Mouse (Mus musculus) CH12.LX (cell line): ENCODE data around the gene Syne3. TPM values are rescaled to one million over a fixed set of nuclear protein-coding genes. Genes with fewer than 3 reads are reported as not detected.
A peak's percentile ranks its signal among the peaks of the same experiment; 100 is the strongest.

Experiments used
- DNase-seq: peaks from one replicate; pipeline ENCODE4 v3.0.0-alpha.2; 2013; ENCODE audit errors: extremely low read depth
- H3K27ac ChIP-seq: 2 replicates; pipeline ENCODE4 v1.5.1; 2012; ENCODE audit warnings: low read depth, mild to moderate bottlenecking, control low read depth, moderate library complexity; ENCODE audit not compliant: insufficient read depth
- H3K27me3 ChIP-seq: replicated peaks from 2 replicates; pipeline ENCODE3; 2012; ENCODE audit warnings: inconsistent platforms
- H3K36me3 ChIP-seq, 2 experiments: replicated peaks in 1 of 2; 2 replicates each; pipeline versions ENCODE3 to v1.6.1; 2012; ENCODE audit warnings: inconsistent platforms in 1 of 2, low read length in 1 of 2, mild to moderate bottlenecking in 1 of 2, mixed read lengths in 1 of 2, moderate library complexity in 1 of 2; ENCODE audit not compliant: control insufficient read depth in 1 of 2, insufficient read depth in 1 of 2
- H3K4me1 ChIP-seq, 2 experiments: 2 replicates each; pipeline ENCODE4 v1.6.1; 2012; ENCODE audit warnings: inconsistent platforms in 1 of 2, moderate library complexity in 1 of 2; ENCODE audit not compliant: insufficient read depth in 2 of 2, control insufficient read depth in 1 of 2
- H3K4me2 ChIP-seq: 2 replicates; pipeline ENCODE4 v1.6.1; 2012; ENCODE audit warnings: low read depth, mild to moderate bottlenecking, control low read depth; ENCODE audit not compliant: poor library complexity, insufficient read depth, severe bottlenecking
- H3K4me3 ChIP-seq, 3 experiments: fragments of 150-350 bp in 1 of 3; sonication (generic) in 1 of 3; replicated peaks in 1 of 3; 2 replicates each; pipeline versions ENCODE3 to v1.5.1; 2011 to 2012; ENCODE audit warnings: low read depth in 2 of 3, low read length in 2 of 3, mild to moderate bottlenecking in 2 of 3, moderate library complexity in 2 of 3, control low read depth in 1 of 3, improper control_type of control experiment in 1 of 3, inconsistent platforms in 1 of 3, mixed read lengths in 1 of 3; ENCODE audit not compliant: poor library complexity in 1 of 3
- H3K79me2 ChIP-seq: replicated peaks from 2 replicates; pipeline ENCODE4 v1.6.1; 2012; ENCODE audit warnings: mild to moderate bottlenecking, moderate library complexity; ENCODE audit not compliant: control insufficient read depth, poor library complexity, insufficient read depth, severe bottlenecking; ENCODE audit errors: extremely low read depth
- H3K9ac ChIP-seq: 2 replicates; pipeline ENCODE4 v1.6.1; 2012; ENCODE audit warnings: low read depth, mild to moderate bottlenecking, control low read depth, moderate library complexity; ENCODE audit not compliant: insufficient read depth
- H3K9me3 ChIP-seq: replicated peaks from 2 replicates; pipeline ENCODE3; 2012; ENCODE audit warnings: low read length, inconsistent platforms, mixed read lengths
- BHLHE40 ChIP-seq: IDR thresholded peaks from 2 replicates; pipeline ENCODE4 v1.6.1; 2011; ENCODE audit warnings: mild to moderate bottlenecking, low read depth, low read length, improper control_type of control experiment
- CHD1 ChIP-seq: IDR thresholded peaks from 2 replicates; pipeline ENCODE4 v1.6.1; 2012; ENCODE audit warnings: low read depth, low read length, improper control_type of control experiment, inconsistent platforms
- CHD2 ChIP-seq: IDR thresholded peaks from 2 replicates; pipeline ENCODE4 v1.6.1; 2011; ENCODE audit warnings: low read length, improper control_type of control experiment
- CTCF ChIP-seq, 2 experiments: IDR thresholded peaks in 1 of 2; conservative IDR thresholded peaks in 1 of 2; 2 replicates each; pipeline ENCODE4 v1.5.1; 2011 to 2012; ENCODE audit warnings: low read depth in 2 of 2, low read length in 2 of 2, improper control_type of control experiment in 1 of 2, inconsistent platforms in 1 of 2, mild to moderate bottlenecking in 1 of 2, moderate library complexity in 1 of 2
- ELF1 ChIP-seq: IDR thresholded peaks from 2 replicates; pipeline ENCODE4 v1.6.1; 2014; ENCODE audit warnings: low read depth, mild to moderate bottlenecking, inconsistent platforms, low read length, improper control_type of control experiment
- EP300 ChIP-seq: IDR thresholded peaks from 2 replicates; pipeline ENCODE4 v1.6.1; 2011; ENCODE audit warnings: low read length, improper control_type of control experiment
- ETS1 ChIP-seq: conservative IDR thresholded peaks from 2 replicates; pipeline ENCODE4 v1.6.1; 2012; ENCODE audit warnings: low read depth, mild to moderate bottlenecking, inconsistent platforms, low read length, improper control_type of control experiment, moderate library complexity
- GABPA ChIP-seq: IDR thresholded peaks from 2 replicates; pipeline ENCODE4 v1.6.1; 2012; ENCODE audit warnings: low read depth, low read length, improper control_type of control experiment, inconsistent platforms; ENCODE audit not compliant: insufficient replicate concordance
- HCFC1 ChIP-seq: IDR thresholded peaks from 2 replicates; pipeline ENCODE4 v1.6.1; 2012; ENCODE audit warnings: low read depth, mild to moderate bottlenecking, inconsistent platforms, low read length, improper control_type of control experiment
- IRF4 ChIP-seq: IDR thresholded peaks from 2 replicates; pipeline ENCODE4 v1.6.1; 2014; ENCODE audit warnings: low read depth, mild to moderate bottlenecking, inconsistent platforms, low read length, improper control_type of control experiment
- JUN ChIP-seq: IDR thresholded peaks from 2 replicates; pipeline ENCODE4 v1.6.1; 2011; ENCODE audit warnings: low read depth, mild to moderate bottlenecking, low read length, improper control_type of control experiment, moderate library complexity; ENCODE audit not compliant: insufficient read depth
- JUND ChIP-seq: conservative IDR thresholded peaks from 2 replicates; pipeline ENCODE4 v1.6.1; 2011; ENCODE audit warnings: low read depth, low read length, improper control_type of control experiment
- MAFK ChIP-seq: IDR thresholded peaks from 2 replicates; pipeline ENCODE4 v1.6.1; 2011; ENCODE audit warnings: low read length, improper control_type of control experiment; ENCODE audit not compliant: insufficient replicate concordance
- MAX ChIP-seq: IDR thresholded peaks from 2 replicates; pipeline ENCODE4 v1.6.1; 2011; ENCODE audit warnings: low read length, improper control_type of control experiment
- MAZ ChIP-seq: IDR thresholded peaks from 2 replicates; pipeline ENCODE4 v1.6.1; 2012; ENCODE audit warnings: low read depth, mild to moderate bottlenecking, inconsistent platforms, low read length, improper control_type of control experiment, moderate library complexity
- MEF2A ChIP-seq: IDR thresholded peaks from 2 replicates; pipeline ENCODE4 v1.6.1; 2014; ENCODE audit warnings: low read depth, mild to moderate bottlenecking, inconsistent platforms, low read length, improper control_type of control experiment, borderline replicate concordance
- MXI1 ChIP-seq: IDR thresholded peaks from 2 replicates; pipeline ENCODE4 v1.6.1; 2011; ENCODE audit warnings: mild to moderate bottlenecking, low read depth, low read length, improper control_type of control experiment
- MYC ChIP-seq: IDR thresholded peaks from 2 replicates; pipeline ENCODE4 v1.6.1; 2011; ENCODE audit warnings: low read depth, mild to moderate bottlenecking, improper control_type of control experiment, low read length
- POLR2A ChIP-seq: IDR thresholded peaks from 2 replicates; pipeline ENCODE4 v1.6.1; 2011; ENCODE audit warnings: low read depth, mild to moderate bottlenecking, improper control_type of control experiment, low read length
- RAD21 ChIP-seq: IDR thresholded peaks from 2 replicates; pipeline ENCODE4 v1.6.1; 2011; ENCODE audit warnings: low read depth, mild to moderate bottlenecking, low read length, improper control_type of control experiment, moderate library complexity
- RCOR1 ChIP-seq: conservative IDR thresholded peaks from 2 replicates; pipeline ENCODE4 v1.6.1; 2012; ENCODE audit warnings: low read depth, mild to moderate bottlenecking, inconsistent platforms, low read length, improper control_type of control experiment
- SIN3A ChIP-seq: IDR thresholded peaks from 2 replicates; pipeline ENCODE4 v1.6.1; 2012; ENCODE audit warnings: low read length, improper control_type of control experiment, inconsistent platforms
- SMC3 ChIP-seq: IDR thresholded peaks from 2 replicates; pipeline ENCODE4 v1.6.1; 2011; ENCODE audit warnings: low read depth, low read length, improper control_type of control experiment
- TBP ChIP-seq: conservative IDR thresholded peaks from 2 replicates; pipeline ENCODE4 v1.6.1; 2011; ENCODE audit warnings: low read depth, low read length, improper control_type of control experiment
- TCF12 ChIP-seq: IDR thresholded peaks from 2 replicates; pipeline ENCODE4 v1.6.1; 2014; ENCODE audit warnings: low read depth, mild to moderate bottlenecking, inconsistent platforms, low read length, improper control_type of control experiment
- UBTF ChIP-seq: IDR thresholded peaks from 2 replicates; pipeline ENCODE4 v1.6.1; 2012; ENCODE audit warnings: low read depth, mild to moderate bottlenecking, inconsistent platforms, low read length, improper control_type of control experiment, moderate library complexity
- USF2 ChIP-seq: conservative IDR thresholded peaks from 2 replicates; pipeline ENCODE4 v1.6.1; 2011; ENCODE audit warnings: low read depth, low read length, improper control_type of control experiment
- ZC3H11A ChIP-seq: IDR thresholded peaks from 2 replicates; pipeline ENCODE4 v1.6.1; 2012; ENCODE audit warnings: low read depth, mild to moderate bottlenecking, inconsistent platforms, low read length, improper control_type of control experiment
- ZMIZ1 ChIP-seq: IDR thresholded peaks from 2 replicates; pipeline ENCODE4 v1.6.1; 2012; ENCODE audit warnings: low read depth, mild to moderate bottlenecking, inconsistent platforms, low read length, improper control_type of control experiment
- ZNF384 ChIP-seq: IDR thresholded peaks from 2 replicates; pipeline ENCODE4 v1.6.1; 2012; ENCODE audit warnings: low read depth, low read length, improper control_type of control experiment, inconsistent platforms
- dilution Hi-C: fragments of 300-500 bp; cut with MboI; formaldehyde crosslinking; loops from 2 replicates; pipeline ENCODE4 v1.14.3; 2020; ENCODE audit warnings: low sequenced_read_pairs; ENCODE audit not compliant: extremely low pct_unique_long_range_greater_than_20kb, extremely low pct_ligation_motif_present
- in situ Hi-C: fragments of 300-500 bp; cut with MboI; formaldehyde crosslinking; loops from 3 replicates; pipeline ENCODE4 v1.14.3; 2019; ENCODE audit warnings: low sequenced_read_pairs, low pct_ligation_motif_present, low pct_unique_long_range_greater_than_20kb, mixed read lengths
- polyA plus RNA-seq: library from polyadenylated mRNA; unstranded; fragments of >175 nt; gene quantifications from 2 replicates; pipeline ENCODE4 v1.2.1, GENCODE M21; 2012; ENCODE audit warnings: low read depth; ENCODE audit not compliant: insufficient read length
- total RNA-seq, 2 experiments: library from RNA; depleted of rRNA; stranded (reverse); fragments of 300-350 nt in 1 of 2; fragments of >200 nt in 1 of 2; gene quantifications; 2 replicates each; pipeline ENCODE4 v1.2.3; 2012 to 2014

Syne3 gene
- total and polyA plus RNA-seq, 3 experiments, result 5.3 to 18.7 (median 7.3) TPM

GRCm38 (mm10) chr12:105016199-105016598 lies 6.6 kb upstream of the Syne3 start:
- Histone ChIP-seq H3K27ac (no peak overlapping the region), H3K9ac (no peak overlapping the region), H3K9me3 (peaks cover 3% of the 10 kb centered on the region), H3K4me2 (no peak overlapping the region), H3K4me1 (peaks cover 22 to 65% of the 10 kb centered on the region in 2 experiments), H3K4me3 (no peak overlapping the region), H3K36me3 (peaks cover 0 to 2% of the 10 kb centered on the region in 2 experiments), H3K27me3 (no peaks in the 10 kb centered on the region), H3K79me2 (no peaks in the 10 kb centered on the region)
- in situ Hi-C loops (no loop called here), dilution Hi-C loops (no loop called here)
- DNase-seq, result no peak
- TF ChIP-seq RCOR1 (no peak), POLR2A (no peak), USF2 (no peak), RAD21 (no peak), ELF1 (no peak), ETS1 (no peak), MAX (no peak), SIN3A (no peak), GABPA (no peak), HCFC1 (no peak), UBTF (no peak), ZC3H11A (no peak)

GRCm38 (mm10) chr12:105013065-105013464 lies 3.5 kb upstream of the Syne3 start:
- peaks cover 3% of the 10 kb centered on the region for H3K9me3 ChIP-seq
- dilution Hi-C loops, result no loop called here
- H3K4me3 ChIP-seq, result peak overlapping the region; percentile 17 to 58 (median 43)
- peak overlapping the region; percentile 92 for H3K4me2 ChIP-seq
- H3K36me3 ChIP-seq, result no peaks in the 10 kb centered on the region
- H3K79me2 ChIP-seq, result peaks cover 7% of the 10 kb centered on the region
- peak overlapping the region; percentile 31; the same call in 1 of the 2 replicates for H3K9ac ChIP-seq
- no peaks in the 10 kb centered on the region for H3K27me3 ChIP-seq
- DNase-seq, result peak; percentile 99
- in situ Hi-C loops, result no loop called here
- H3K27ac ChIP-seq, result peak overlapping the region; percentile 94
- peaks cover 22 to 70% of the 10 kb centered on the region in 2 experiments for H3K4me1 ChIP-seq
- TF ChIP-seq ETS1 (peak; percentile 98), EP300 (peak; percentile 99), JUN (peak; percentile 98), BHLHE40 (peak; percentile 95), MAX (peak; percentile 37), CHD2 (peak; percentile 93), ZMIZ1 (peak; percentile 29; the same call in 1 of the 2 replicates), TCF12 (peak; percentile 97), POLR2A (peak; percentile 21; the same call in 1 of the 2 replicates), HCFC1 (peak; percentile 62), ZNF384 (no peak), RAD21 (no peak; the same call in 1 of the 2 replicates), GABPA (no peak), MAFK (peak; percentile 80), TBP (no peak), SIN3A (peak; percentile 88), MEF2A (peak; percentile 99), CTCF (conservative IDR thresholded peaks at IDR 0.05 in 1 of 2, IDR thresholded peaks at IDR 0.05 in 1 of 2; ENCODE audit: low read depth in 2 of 2, low read length in 2 of 2) (no peak), RCOR1 (peak; percentile 96), MAZ (peak; percentile 100), MXI1 (no peak), ELF1 (peak; percentile 48; the same call in 1 of the 2 replicates), JUND (peak; percentile 97), MYC (no peak), IRF4 (peak; percentile 99), SMC3 (peak; percentile 27), CHD1 (no peak)
